Mouse (Mus musculus): ENCODE data around the gene Pou2f2.

The Pou2f2 gene

DNA sequence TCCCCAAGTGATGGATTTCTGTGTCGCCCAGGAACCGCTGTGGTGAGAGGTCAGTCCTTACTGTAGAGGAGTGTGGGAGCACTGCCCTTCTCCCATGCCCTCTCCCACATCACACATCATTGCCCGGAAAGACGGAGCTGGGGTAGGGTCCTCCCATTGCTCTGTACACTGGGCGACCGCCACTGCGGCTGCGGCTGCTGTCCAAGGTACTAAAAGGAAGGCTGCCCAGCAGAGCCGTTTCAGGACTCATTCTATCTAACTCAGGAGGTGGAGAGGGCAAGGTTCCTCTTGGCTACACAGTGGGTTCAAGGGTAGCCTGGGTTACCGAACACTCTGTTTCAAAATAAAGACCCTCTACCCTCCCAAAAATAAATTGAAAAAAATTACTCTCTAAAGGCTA is 33.6 kb downstream of the Pou2f2 start:
- no peak for DNase-seq (ENCODE audit: low spot score)

DNA sequence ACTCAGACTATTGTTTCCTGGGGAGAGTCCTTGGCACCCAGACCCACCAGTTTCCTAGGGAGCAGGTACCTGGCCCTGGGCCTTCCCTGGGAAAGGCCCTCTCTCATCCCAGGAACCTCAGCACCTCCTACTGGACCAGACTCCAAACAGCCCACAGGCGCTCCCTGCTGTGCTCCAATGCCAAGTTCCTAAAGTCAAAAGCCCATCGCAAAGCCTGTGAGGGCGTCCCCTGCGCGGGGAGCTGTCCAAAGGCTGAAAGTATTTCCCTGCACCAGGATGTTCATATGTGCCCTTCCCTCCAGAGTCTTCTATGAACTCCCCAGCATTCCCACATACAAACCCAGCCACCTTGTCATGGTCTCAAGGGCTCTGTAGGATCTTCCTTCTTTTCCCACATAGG is 37.8 kb downstream of the Pou2f2 start:
- DNase-seq (ENCODE audit: low spot score), result no peak

DNA sequence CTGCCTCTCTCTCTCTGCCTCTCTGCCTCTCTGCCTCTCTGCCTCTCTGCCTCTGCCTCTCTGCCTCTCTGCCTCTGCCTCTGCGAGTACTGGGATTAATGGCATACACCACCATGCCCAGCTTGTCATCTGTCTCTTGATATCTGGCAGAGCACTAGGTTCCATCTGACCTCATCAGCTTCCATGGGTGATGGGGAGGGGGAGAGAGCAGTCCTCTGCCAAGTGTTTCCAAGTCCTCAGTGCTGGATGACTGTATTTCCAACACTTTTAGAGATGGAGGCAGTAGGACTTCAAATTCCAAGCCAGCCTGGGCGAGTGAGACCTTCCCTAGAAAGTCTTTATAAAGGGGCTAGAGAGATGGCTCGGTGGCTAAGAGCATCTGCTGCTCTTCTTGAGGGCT is 42.0 kb downstream of the Pou2f2 start:
- no peak for DNase-seq (ENCODE audit: low spot score)

DNA sequence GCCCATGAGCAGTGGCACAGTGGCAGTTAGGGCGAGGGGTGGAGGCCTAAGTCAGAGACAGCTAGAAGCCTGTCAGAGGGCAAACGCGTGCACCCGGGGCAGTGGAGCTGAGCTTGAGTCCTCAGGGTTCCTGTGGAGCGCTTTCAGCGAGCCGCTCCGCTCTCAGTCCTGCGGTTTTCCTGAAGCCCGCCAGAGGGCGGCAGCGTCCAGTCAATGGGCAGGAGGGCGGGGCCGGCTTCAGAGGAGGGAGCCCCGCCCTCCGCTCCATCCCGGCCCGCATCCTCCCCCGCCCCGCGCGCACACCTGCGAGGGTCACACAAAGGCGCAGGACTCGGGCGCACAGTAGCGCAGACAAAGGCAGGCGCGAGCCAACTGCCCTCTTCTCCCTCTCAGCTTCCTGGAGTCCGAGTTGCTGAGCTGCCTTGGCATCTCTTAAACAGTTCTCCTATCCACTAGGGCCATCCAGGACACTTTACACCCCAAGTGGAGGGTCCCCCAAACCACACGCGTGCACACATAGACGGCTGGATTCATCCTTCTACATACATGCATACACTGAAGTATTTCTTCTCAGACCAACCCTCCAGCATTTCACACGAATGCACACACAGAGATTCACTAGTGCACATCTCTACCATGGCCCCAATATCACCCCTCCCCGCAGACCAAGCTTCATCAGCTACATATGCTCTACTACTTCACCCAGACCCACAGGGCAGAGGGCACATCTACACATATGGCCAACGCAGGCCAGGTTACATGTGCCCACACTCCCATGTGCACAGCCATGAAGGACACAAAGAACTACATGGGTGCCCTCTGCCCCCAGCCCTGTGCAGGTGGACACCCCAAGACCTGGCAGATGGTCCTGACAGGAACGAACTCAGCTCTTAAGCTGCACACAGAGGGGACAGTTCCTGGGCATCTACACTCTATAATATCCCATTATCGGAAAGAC is 46.2 kb downstream of the Pou2f2 start:
- no peak for DNase-seq (ENCODE audit: low spot score)

DNA sequence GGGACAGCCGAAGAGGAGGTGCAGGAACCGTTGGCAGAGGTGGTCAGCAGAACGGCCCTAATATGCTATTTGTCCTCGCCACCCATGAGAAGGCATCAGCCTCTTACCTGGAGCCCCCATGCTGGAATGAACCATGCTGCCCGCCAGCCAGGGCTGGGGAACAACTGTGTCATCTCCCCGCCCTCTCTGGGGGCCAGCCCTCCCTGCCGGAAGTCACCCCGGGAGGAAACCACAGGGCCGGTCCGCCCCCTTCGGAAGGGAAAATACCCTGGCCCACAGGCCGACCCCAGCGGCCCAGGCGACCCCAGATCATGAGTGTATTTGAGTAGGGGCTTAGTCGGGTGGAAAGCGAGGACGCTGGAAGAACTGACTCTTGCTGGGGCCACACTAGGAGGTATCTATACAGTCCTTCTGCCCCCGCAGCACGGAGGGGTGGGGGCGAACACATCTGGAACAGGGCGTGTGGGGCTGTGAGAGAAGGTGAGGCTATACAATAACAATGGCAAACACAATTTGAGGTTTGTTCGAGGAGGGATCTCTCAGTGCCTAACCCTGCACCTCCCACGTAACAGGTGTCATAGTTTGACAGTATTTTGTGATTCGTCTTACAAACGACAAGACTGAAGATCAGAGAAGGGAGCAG is 47.1 kb downstream of the Pou2f2 start:
- no peak for DNase-seq (ENCODE audit: low spot score)

DNA sequence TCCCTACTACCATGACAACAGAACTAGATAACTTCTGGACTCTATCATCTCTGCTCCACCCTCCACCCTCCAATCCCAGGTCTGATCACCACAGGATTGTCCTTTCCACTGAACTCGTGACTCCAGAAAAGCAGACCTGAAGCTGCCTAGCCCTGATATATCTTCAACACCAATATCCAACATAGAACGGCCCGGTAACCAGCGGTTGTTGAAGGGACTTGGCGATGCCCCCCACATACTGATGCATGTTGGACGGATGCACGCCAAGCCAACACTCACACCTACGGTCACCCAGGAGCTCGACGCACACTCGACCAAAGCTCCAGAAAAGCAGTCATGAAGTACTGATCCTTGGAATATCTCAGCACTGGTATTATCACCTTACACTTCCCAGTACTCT is 48.3 kb downstream of the Pou2f2 start:
- no peak for DNase-seq (ENCODE audit: low spot score)

DNA sequence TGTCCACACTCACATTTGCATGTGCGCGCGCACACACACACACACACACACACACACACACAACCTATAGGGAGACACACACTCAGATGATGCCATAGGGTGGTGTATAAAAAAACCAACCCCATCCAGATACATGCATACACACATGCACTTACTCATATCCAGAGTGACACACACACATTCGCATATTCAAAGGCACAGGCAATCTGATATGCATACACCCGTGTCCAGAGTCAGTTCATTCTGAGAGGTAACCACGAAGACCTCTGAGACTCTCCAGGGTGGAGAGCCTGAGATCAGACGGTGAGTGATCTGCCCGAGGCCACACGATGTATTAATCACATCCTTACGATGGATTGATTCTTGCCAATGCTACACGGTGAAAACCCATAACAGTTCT is 49.0 kb downstream of the Pou2f2 start:
- DNase-seq (ENCODE audit: low spot score), result no peak

DNA sequence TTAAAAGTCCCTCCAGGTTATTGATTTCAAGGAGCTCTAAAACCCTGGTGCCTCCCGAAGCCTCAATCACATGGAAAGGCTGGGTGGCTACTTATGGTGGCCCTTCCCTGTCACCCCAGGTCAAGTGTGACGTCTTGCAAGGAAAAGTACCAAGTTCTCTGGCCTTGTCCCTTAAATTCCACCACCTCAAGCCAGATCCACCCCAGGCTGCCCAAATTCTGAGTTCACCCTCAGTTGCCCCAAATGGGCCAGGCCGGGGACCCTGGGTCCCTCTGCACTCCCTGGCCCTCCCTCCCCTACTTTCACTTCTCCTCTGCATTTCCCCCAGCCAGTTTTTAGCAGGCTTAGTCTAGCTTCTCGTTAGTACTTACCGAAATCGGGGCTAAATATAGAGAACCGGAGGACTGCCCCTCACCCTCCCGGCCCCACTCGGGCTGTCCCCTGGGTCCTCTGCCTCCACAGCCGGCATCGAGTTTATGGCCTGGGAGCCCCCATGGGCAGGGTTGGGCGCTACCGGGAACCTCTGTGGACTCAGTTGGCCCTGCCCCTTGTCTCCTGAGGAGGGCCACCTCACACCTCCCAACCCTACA is 50.0 kb downstream of the Pou2f2 start:
- no peak for DNase-seq (ENCODE audit: low spot score)

DNA sequence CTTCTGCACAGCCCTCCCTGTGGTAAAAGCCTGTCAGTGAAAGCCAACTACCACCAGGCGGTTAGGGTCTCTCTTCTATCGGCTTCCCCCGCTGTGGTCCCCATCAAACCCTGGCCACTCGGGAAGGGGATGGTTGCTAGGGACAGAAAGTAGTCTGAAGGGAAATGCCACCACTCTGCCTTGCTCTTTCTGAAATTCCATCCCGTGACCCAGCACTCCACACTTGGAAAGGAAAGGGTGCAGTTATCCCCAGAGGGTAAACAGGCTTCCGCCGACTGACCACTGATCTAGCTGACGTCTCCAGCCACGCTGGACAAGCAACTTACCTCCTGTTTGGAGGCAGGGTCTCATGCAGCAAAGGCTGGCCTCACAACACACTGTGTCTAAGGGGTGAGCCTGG is 51.6 kb downstream of the Pou2f2 start:
- DNase-seq (ENCODE audit: low spot score), result no peak

DNA sequence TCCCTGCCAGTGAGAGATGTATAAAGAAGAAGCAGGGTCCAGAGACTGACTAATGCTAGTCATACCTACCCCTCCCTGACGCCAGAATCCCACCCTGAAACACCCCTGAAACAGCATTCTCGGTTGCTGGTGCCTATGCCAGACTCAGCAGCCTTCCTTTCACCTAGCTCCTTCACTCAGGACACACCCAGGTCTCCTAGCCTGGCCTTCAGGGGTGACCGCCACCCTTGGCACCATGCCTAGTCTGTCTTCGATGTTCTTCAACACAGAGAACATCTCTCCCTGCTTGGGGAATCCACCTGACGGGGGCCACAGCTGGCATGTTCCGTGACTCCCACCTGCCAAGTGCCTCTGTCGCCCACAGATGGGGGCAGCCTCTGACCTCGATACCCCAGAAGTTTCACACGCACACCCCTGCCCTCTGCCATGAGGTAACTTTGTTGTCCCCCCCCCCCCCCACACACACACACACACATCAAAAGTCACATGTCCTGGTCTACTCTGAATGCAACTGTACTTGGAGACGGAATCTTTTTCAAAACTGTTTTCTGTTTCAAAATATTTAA is 53.7 kb downstream of the Pou2f2 start:
- no peak for DNase-seq (ENCODE audit: low spot score)

DNA sequence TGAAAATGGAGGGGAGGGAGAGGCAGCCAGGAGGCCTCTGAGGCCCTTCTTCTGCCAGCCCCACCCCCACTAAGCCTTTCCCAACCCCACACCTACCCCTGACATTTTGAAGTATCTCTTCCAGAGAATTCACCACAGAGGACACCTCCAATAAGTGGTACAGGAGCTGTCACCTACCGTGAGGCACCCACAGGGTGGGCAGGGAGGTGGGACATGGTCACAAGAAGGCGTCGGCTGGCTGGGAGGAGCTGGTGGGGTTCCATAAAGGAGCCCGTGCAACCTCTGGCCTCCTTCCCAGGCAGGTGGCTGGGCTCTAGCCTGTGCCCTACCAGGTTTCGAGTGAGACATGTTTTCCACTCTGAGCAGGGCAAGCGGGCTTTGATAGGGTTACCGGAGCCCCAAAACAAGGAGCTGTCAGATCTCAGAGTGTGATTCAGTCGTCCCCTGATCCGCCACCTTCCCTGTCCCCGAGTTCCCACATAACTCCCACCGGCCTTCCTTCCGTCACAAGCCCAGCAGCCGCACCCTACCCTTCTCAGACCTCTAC is 58.2 kb downstream of the Pou2f2 start:
- DNase-seq (ENCODE audit: low spot score), result no peak

DNA sequence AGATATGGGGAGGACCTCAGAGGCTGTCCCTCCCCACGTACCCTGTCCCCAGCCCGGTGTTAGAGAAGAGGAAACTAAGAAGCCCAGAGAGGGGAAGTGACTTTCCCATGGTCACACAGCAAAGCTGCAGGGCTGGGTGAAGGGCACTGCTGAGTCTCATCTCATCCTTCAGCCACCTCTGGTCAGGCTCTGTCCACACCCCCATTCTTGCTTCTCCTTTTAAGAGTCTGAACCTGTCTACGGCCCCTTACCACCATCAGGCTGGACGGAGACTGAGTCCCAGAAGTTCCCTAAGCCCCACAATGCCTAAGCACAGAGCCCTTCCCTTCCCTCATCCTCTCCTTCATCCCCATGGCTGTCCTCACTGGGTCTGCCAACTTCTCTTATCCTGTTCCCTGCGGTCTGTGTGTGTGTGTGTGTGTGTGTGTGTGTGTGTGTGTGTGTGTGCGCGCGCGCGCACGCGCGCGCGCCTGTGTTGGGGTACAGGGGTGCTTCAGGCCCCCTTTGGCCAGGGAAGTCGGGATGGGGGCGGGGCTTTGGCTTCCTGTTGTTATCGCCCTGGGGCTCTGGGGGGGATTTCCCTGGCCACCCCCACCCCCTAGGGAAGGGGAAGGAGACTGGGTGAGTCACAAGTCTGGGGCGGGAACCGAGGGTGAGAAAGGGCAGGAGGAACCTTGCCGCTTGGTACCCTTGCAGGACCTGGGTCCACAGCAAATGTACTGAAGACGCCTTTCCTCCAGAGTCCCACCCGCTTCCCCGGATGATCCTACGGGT is 59.3 kb downstream of the Pou2f2 start:
- DNase-seq (ENCODE audit: low spot score), result no peak

DNA sequence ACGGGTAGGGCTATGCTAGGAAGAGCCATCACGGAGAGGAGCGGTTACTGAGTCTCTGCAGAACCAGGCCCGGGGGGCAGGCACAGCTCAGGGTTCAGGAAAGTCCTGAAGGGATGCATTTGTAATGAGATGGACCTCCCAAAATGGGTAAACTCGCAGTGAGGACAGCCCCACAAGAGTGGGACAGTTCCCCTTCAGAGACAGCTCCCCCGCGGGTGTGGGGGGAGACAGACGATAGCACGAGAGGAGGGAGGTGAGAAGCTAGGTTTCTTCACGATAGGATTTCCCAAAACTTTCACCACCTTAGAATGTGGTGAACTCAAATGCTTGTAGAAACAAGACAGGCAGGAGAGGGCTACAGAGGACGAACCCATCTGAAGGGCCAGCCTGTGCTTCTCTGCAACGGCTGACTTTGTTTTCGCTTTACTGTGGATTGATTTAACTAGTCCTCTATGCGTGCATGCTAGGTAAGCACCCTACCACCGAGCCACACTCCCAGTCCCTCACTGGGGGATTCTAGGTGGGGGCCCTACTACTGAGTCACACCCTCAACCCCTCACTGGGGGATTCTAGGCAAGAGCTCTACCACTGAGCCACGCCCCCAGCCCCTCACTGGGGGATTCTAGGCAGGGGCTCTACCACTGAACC is 66.4 kb downstream of the Pou2f2 start:
- DNase-seq (ENCODE audit: low spot score), result no peak

DNA sequence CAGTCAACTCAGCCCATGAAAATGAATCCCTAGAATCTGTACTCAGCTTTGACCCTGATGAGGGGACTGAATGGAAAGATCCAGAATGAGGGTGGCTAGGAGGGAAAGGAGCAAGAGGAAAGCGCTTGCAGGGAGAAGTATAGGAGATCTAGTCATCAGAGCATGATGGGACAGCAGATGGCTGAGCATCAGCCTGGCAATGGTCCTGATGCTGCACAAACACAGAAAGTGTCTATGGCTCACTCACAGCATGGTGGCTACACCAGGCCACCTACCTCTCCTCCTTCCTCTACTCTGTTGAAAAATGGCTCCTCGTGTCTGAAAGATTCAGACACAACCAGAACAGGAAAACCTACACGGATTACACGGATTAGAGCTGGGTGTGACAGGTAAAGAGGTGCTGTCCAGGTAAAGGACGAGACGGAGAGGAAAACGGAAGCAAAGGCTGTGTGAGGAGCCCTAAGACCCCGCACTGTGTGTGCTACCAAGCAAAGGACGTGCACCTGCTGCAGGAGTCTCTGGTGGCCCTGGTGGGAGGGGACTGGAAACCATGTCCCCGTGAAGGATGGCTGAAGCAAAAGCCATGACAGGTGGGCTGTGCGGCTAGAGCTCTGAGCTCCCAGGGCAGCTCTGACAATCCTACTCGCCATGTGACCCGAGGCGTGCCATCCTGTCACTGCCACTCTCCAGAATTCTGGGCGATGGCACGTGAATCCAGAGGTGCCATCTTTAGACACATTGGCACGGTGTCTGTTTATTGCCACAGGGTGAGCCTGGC is 67.2 kb downstream of the Pou2f2 start:
- no peak for DNase-seq (ENCODE audit: low spot score)

DNA sequence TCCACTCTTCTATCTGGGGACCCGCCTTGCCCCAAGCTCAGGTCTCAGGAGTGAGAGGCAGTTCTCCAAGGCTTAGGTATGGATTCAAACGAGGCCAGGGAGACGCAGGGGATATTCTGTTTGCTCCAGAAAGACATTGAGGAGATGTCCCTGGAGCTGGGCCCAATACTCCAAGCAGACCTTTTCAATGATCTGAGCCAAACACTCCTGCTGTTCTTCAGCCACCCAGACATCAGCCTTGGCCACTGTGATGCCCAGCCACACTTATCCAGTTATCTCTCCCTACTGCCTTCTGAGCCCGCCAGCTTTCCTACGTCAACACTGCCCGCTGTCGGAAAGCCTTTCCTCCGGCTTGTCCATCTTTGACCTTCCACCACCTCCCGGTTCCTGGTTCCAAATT is 69.2 kb downstream of the Pou2f2 start:
- no peak for DNase-seq (ENCODE audit: low spot score)

DNA sequence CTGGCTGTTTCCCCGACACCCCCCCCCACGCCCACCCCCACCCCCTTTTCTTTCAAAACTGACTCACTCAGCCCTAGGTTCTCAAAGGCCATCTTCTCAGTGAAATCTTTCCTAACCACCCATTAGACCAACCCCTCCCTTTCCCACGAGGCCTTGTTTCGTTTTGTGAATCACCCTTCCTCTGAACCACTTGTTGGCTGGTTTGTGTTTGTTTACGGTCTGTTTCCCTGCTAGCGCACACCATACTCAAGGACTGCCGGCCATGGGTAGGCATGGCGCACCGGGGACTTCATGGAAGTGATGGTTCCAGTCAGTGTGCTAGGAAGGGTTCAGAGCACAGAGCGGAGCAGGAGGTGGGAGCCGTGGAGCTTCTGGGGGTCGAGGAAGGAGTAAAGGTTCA is 70.2 kb downstream of the Pou2f2 start:
- no peak for DNase-seq (ENCODE audit: low spot score)

DNA sequence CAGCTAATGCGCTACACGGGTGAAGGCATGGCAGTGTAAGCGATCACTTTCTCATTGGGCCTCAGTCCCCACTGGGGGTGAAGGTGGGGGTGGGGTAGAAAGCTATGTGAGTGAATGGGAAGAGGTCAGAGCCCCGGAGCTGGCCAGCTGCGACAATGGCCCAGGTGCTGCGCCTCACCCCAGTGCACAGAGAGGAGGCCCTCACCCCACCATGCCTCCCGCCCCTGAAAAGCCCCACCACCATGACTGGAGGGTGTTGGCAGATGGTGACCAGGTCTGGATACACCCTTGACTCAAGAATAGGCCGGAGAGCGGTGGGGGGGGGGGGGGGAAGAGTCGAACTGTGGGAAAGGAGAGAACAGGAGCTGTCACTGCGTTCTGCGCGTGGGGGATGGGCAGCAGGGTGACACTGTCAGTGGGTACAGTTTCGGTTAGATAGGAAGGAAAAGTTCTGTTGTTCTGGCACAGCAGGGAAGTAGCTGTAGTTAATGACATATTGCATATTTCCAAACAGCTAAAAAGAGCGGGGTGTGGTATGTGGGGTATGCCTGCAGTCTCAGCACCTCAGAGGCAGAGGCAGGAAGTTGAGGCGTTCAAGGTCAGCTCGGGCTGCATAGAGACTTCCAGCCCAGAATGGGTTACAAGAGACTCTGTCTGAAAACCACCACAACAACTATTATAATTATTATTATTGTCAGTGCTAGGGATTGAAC is 72.6 kb downstream of the Pou2f2 start:
- DNase-seq (ENCODE audit: low spot score), result no peak

DNA sequence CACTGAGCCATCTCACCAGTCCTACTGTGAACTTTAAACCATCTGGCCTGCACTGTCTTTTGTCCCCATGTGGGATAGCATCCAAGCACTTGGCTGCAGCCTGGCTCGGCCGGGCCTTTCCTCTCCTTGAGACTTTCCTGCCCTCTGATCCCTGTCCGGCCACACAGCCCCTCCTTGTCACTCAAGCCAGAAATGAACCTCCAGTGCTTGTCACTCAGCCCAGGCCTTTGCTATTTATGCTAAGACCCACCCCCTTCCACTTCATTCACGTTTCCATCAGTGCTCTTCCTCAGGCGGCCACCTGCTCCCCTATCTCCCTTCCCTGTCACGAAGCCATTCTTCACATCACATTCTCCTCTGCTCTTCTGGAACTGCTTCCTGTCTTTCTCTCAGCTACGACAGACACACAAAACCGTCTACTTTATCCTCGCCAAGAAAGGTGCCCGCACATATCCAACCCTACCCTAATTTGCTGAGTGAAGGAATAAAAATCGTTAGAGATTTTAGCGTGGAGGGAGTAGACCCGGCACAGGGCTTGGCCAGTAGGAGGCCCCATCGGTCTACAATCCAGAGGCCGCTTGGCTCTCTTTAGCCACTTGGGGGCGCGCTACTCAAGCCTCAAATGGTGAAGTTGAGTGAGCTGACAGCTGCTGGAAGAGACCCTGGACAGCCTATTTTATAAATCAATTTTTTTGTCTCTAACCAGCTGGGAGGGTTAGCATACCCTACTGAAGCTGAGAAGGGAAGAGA is 73.9 kb downstream of the Pou2f2 start:
- DNase-seq (ENCODE audit: low spot score), result no peak

DNA sequence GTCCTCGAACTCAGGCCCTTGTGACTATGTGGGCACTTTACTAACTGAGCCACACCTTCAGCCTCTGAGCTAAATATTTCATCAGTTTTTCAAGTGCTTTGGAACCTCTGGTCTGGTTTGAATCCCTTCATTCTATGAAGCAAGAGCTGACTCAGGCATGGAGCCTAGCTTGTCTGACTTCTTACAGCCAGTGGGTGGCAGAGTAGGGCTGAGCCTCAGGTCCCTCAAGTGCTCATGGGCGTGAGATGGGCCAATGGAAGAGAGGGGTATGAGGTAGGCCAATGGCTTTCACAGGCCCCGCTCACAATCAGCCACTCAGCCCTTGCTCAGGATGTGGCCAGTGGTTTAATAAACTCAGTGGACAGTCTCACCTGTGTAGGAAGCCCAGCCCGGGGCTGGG is 79.9 kb downstream of the Pou2f2 start:
- DNase-seq (ENCODE audit: low spot score), result no peak
